Mouse (Mus musculus) retina, embryonic 14.5 days (tissue): ENCODE results near the gene Tmem50a.
"Not testable (repeated sequence)": the region's sequence is repeated elsewhere in the genome, so short reads cannot be mapped to it uniquely, and the experiment has no call there.

Experiments used
- DNase-seq: peaks from one replicate; pipeline ENCODE4 v3.0.0-alpha.2; 2015; ENCODE audit warnings: low spot score

Gene Tmem50a

GRCm38 (mm10) chr4:134923258-134924018 lies 8.6 kb upstream of the Tmem50a start, which contains the start of gene Rsrp1:
TSS of gene Rsrp1 (plus strand) at chr4:134923592.
- peak; percentile 100 for DNase-seq

GRCm38 (mm10) chr4:134922925-134923244 lies 8.1 kb upstream of the Tmem50a start:
- peak; percentile 72 for DNase-seq

GRCm38 (mm10) chr4:134922111-134922924 lies 7.5 kb upstream of the Tmem50a start:
- no peak for DNase-seq

GRCm38 (mm10) chr4:134921703-134922102 lies 6.9 kb upstream of the Tmem50a start:
- no peak for DNase-seq

- no peak for DNase-seq
These were observed 5.8 kb upstream of the Tmem50a start for GRCm38 (mm10) chr4:134920631-134921030.

DNA sequence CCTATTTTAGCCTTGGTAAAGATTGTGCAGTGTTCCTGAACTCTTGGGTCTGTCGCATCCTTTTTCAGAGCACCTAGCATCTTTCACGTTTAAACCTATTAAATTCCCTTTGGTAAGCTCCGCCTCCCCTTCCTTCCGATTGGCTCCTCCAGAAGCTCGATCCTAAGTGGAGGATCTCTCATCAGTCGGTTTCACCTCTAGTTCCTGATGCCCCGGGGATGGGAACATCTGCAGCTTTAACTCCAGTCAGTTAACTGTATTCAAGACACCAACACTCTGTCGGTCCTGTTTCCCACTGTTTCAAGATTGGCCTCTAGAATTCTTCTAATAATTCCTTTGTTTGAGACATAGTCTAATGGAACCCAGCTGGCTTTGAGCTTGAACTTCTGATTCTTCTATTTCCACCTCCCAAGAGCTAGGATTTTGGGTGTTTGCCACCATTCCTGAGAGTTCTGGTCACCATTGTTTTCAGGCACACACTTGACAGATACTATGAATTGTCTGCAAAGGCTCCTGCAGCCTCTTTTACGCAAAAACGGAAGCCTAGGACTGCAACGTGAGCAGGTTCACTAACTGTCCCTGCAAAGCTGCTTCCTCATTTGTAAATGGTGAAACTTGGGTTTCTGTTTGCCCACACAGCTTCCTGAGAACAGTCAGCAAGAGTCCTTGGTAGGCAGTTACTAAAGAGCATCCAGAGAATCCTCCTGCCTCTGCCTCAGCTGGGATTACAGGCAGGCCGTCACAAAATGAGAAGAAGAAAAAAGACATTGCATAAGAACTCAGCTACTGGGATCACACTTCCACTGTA lies 5.1 kb upstream of the Tmem50a start:
- DNase-seq, result no peak

- DNase-seq, result no peak
These were observed 3.6 kb upstream of the Tmem50a start for GRCm38 (mm10) chr4:134918381-134918780.

DNA sequence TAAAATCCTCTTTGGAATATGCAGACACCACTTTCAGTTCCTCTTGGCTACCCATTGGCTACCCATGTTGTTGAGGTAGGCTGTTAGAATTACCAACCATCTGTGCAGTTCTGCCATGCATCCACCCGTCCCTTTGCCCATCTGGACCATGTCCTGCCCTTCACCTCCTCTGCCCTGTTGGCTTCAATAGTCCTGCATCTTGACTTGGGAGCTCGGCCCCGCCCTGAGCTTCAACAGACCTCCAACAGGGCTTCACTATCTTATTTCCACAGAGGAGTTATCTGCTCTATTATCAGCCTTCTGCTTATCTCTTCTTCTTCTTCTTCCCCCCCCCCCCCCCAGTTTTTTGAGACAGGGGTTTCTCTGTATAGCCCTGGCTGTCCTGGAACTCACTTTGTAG lies 2.4 kb upstream of the Tmem50a start:
- no peak for DNase-seq

GRCm38 (mm10) chr4:134915223-134916050 lies 613 bp upstream of the Tmem50a start:
- DNase-seq, result no peak

DNA sequence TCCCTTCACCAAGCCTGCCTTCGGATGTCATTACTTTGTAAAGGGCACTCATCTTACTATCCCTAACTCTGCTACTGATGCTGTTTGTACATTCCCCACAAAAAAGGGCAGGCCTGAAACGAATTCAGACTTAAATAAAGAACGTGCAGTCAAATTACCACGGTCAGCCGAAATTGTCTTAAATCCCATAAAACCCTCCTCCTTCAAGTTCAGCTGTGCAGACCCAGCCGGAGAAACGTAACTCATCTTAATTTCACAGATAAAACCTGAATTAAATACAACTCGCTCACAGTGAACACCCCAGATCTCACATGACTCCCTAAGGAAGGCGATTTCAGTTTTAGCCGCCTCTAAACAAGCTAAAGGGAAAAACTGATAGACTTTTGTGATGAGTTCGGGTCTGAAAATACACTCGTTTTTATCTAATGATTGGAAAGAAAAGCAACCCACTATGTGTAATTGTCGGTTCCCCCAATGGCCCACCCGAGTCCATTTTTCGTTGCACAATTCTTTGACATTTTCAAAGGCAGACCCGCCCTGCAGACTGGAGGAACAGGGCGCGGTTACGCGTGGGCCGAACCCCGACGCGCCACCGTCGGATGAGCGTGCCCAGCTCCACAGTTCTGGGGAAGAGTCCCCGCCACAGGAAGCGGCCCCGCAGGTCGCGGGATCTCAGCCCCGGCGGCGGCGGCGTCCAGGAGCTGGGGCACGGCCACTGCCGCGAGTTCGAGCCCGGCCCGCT lies 531 bp downstream of the Tmem50a start:
- DNase-seq, result no peak

- DNase-seq, result peak; percentile 76
These were observed 1.4 kb downstream of the Tmem50a start for GRCm38 (mm10) chr4:134913413-134913812.

- not testable (repeated sequence) for DNase-seq
These were observed 3.4 kb downstream of the Tmem50a start for GRCm38 (mm10) chr4:134911406-134911805.

DNA sequence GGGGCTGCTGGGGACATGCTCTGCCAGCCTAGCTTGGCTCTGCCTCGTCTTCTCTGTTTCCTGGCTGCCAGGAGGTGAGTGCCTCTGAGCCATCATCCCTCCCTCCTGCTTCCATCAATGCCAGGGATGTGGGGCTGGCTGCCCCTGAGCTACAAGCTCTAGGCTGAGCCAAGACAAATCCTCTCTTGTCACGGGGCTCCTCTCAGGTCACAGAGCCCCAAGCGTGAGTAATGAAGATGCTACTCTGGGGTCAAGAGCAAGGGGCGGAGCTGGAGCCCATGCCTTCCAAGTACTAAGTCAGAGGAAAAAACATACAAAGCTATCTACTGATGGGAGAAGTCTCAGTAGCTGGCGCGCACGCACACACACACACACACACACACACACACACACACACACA lies 11.8 kb downstream of the Tmem50a start:
- DNase-seq, result no peak

DNA sequence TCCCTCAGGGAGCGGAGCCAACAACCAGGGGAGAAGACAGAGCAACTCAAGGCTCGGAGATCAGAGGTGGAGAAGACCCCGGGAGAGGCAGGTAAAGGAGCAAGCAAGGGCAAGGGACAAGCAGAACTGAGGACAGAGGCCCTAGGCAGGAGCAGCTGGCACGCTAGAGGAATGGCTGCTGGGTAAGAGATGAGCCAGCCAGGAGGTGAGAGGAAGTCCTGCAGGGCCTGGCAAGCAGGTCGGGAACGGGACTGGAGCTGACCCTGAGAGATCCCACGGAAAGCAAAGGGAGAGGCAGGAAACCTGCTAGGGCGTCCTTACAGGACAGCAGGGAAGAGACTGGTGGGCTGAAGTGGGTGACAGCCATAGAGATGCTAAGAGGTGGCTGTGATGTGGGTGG lies 13.7 kb downstream of the Tmem50a start:
- DNase-seq, result no peak

DNA sequence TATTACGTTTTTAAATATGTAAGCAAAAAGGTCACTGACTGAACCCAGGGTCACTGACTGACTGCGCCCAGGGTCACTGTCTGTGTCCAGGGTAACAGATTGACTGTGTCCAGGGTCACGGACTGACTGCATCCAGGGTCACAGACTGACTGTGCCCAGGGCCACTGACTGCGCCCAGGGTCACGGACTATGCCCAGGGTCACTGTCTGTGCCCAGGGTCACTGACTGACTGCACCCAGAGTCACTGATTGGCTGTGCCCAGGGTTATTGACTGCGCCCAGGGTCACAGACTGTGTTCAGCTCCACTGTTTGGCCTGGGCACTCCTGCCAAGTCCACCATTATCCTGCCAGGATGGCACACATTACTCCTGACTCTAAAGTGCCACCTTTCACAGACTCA lies 17.6 kb downstream of the Tmem50a start:
- DNase-seq, result no peak

GRCm38 (mm10) chr4:134892096-134892495 lies 22.7 kb downstream of the Tmem50a start:
- no peak for DNase-seq

DNA sequence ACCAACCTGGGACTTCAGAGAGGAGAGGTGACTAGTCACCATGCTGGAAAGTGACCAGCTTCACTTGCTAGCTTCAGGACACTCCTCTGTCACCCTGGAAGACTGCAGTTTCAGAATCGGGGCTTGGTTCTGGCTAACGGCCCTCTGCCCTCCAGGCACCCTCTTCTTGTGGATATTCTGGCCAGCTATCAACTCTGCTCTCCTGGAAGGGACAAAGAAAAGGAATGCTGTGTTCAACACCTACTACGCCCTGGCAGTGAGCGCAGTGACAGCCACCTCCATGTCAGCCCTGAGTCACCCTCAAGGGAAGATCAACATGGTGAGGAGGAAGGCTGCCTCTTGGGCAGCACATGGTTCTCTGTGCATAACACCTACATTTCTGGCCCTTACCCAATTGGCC lies 30.5 kb downstream of the Tmem50a start:
- no peak for DNase-seq

- no peak for DNase-seq
These were observed 31.0 kb downstream of the Tmem50a start for GRCm38 (mm10) chr4:134883808-134884207.

DNA sequence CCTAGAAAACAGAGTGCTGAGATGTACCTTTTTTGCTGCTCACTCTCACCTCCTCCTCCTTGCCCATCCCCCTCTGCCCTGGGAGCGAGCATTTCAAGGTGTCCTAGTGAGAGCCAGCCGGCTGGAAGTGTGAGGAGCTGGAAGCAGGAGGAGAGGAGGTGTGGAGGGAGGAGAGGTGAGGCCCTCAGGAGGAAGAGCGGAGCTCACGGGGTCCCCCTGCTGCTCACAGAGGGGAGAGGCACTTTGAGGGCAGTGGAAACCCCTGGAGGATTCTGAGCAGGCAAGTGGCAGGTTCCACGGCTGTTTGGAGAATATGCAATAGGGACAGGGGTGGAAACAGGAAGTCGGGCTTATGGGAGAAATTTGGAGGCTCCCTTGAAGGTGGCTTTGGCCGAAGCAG lies 31.6 kb downstream of the Tmem50a start:
- peak; percentile 60 for DNase-seq

DNA sequence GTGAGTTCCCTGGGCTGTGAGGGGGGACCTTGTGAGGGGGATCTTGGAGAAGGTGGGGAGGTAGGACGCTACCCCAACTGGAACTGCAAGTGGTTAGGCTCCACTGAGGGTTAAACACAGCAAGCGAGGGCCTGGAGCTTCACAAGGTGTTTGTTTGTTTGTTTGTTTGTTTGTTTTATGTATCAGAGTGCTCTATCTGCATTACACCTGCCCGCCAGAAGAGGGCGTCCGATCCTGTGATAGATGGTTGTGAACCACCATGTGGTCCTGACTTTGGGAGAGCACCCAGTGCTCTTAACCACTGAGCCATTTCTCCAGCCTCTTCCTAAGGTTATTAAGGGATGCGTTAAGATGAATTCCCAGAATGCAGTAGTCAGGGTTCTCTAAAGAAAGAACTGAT lies 34.8 kb downstream of the Tmem50a start:
- peak; percentile 27 for DNase-seq

DNA sequence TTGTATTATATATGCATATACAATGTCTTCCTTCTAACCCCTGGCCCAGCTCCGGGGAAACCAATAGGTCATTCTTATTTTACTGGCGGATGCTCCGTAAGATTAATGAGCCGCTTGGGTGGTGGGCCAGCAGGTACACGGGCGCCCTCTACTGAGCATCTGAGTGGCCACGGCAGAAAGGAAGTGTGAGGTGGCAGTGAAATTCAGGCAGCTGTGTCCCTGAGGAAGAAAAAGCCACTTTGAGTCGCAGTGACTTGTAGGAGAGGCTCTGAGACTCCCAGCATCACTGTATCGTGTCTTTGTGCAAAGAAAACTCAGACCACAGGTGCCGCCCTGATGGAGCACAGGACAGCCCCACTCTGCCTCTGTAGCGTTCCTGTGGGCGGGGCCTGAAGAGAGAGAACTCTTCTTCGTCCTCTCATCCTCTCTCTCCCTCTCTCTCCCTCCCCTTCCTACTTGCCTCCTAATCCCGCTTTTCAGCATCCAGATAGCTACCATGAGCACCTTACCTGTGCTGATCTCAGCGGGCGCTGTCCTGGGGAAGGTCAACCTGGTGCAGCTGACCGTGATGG lies 35.3 kb downstream of the Tmem50a start:
- DNase-seq, result peak; percentile 85
